Mouse (Mus musculus) heart, postnatal 10 days (tissue): ENCODE data around the gene Cep63. TPM values are rescaled to one million over a fixed set of nuclear protein-coding genes. Genes with fewer than 3 reads are reported as not detected.

Experiments
- DNase-seq, 2 experiments: peaks; one replicate each; pipeline ENCODE4 v3.0.0; 2021
- intact Hi-C: fragments of 180-260 bp; cut with DNase I; formaldehyde crosslinking; loops from one replicate; pipeline ENCODE4 v1.15.1; 2025
- total RNA-seq, 2 experiments: library from RNA; stranded (reverse); gene quantifications; 2 replicates each; pipeline ENCODE4 v1.2.3; 2021

Cep63 gene
- total RNA-seq, 2 experiments from 2014 or later: 34.3 to 36.1 TPM

GRCm38 (mm10) chr9:102632173-102632572 is 5.8 kb upstream of the Cep63 start:
- intact Hi-C loops: no loop called here
- no peak for DNase-seq

- no peak for DNase-seq
- intact Hi-C loops: no loop called here
Observed at GRCm38 (mm10) chr9:102631589-102632147, 5.3 kb upstream of the Cep63 start.

- DNase-seq: no peak
- intact Hi-C loops: no loop called here
Observed at GRCm38 (mm10) chr9:102629052-102629451, 2.7 kb upstream of the Cep63 start.

- no peak for DNase-seq
- intact Hi-C loops: no loop called here
Observed at GRCm38 (mm10) chr9:102627442-102627841, 1.1 kb upstream of the Cep63 start.

- DNase-seq: no peak
- intact Hi-C loops: no loop called here
Observed at GRCm38 (mm10) chr9:102626839-102627225, 498 bp upstream of the Cep63 start.

GRCm38 (mm10) chr9:102625401-102625982 is 842 bp downstream of the Cep63 start:
- no peak for DNase-seq
- intact Hi-C loops: no loop called here

- no peak for DNase-seq
- intact Hi-C loops: no loop called here
Observed at GRCm38 (mm10) chr9:102623581-102623980, 2.8 kb downstream of the Cep63 start.

- intact Hi-C loops: no loop called here
- no peak for DNase-seq
Observed at GRCm38 (mm10) chr9:102622876-102623275, 3.5 kb downstream of the Cep63 start.

GRCm38 (mm10) chr9:102622192-102622857 is 4.0 kb downstream of the Cep63 start:
- intact Hi-C loops: no loop called here

GRCm38 (mm10) chr9:102621385-102621784 is 4.9 kb downstream of the Cep63 start:
- DNase-seq: no peak
- intact Hi-C loops: no loop called here

More at GRCm38 (mm10) chr9:102622192-102622857, 4.0 kb downstream of the Cep63 start:
- peak; percentile 61 to 75 for DNase-seq

- intact Hi-C loops: no loop called here
- no peak for DNase-seq
Observed at GRCm38 (mm10) chr9:102616267-102616666, 10.1 kb downstream of the Cep63 start.

GRCm38 (mm10) chr9:102615071-102615470 is 11.3 kb downstream of the Cep63 start:
- intact Hi-C loops: no loop called here
- no peak for DNase-seq

- DNase-seq: no peak
- intact Hi-C loops: no loop called here
Observed at GRCm38 (mm10) chr9:102609221-102609620, 17.1 kb downstream of the Cep63 start.

GRCm38 (mm10) chr9:102607471-102607870 is 18.9 kb downstream of the Cep63 start:
- DNase-seq: no peak
- intact Hi-C loops: no loop called here

- intact Hi-C loops: no loop called here
- DNase-seq: no peak
Observed at GRCm38 (mm10) chr9:102605162-102605561, 21.2 kb downstream of the Cep63 start.

- intact Hi-C loops: no loop called here
- no peak for DNase-seq
Observed at GRCm38 (mm10) chr9:102601666-102602065, 24.7 kb downstream of the Cep63 start.

GRCm38 (mm10) chr9:102601187-102601586 is 25.1 kb downstream of the Cep63 start:
- intact Hi-C loops: no loop called here
- DNase-seq: no peak

GRCm38 (mm10) chr9:102595662-102596436 is 30.5 kb downstream of the Cep63 start:
- no peak for DNase-seq
- intact Hi-C loops: no loop called here

- intact Hi-C loops: no loop called here
Observed at GRCm38 (mm10) chr9:102594667-102595393, 31.5 kb downstream of the Cep63 start.

GRCm38 (mm10) chr9:102587347-102587746 is 39.0 kb downstream of the Cep63 start:
- no peak for DNase-seq
- intact Hi-C loops: no loop called here

More at GRCm38 (mm10) chr9:102594667-102595393, 31.5 kb downstream of the Cep63 start:
- DNase-seq: no peak
